8 mouse cellular contexts compared by ENCODE assay signal in genomic region chr16:91582307-91582706, GRCm38 (mm10). TPM values are rescaled to one million over a fixed set of nuclear protein-coding genes. Genes with fewer than 3 reads are reported as not detected.
DNase-seq lines count a peak whose midpoint lies in the region; ATAC-seq and TF ChIP-seq lines count a peak whose summit lies in the region.
"Had no signal": no experiment of that assay in that cellular context is flagged by ENCODE, and none has a peak within 500 bp of the region (broad histone marks: within the 10 kb centered on the region; RNA-seq: fewer than 3 reads in every experiment).

No protein-coding gene starts in this region.

- peak; percentile 85 for TF ChIP-seq RAD21 in MEL (IDR thresholded peaks at IDR 0.05; ENCODE audit: low read depth, low read length)

- no peak overlapping the region for H3K4me3 ChIP-seq in kidney, adult 2 months (ENCODE audit: insufficient read depth, low read depth, low read length)
- H3K4me3 ChIP-seq in kidney, embryonic 15.5 days (replicated peaks) = no peak overlapping the region
- H3K4me3 ChIP-seq in MEL (ENCODE audit: control insufficient read depth in 1 of 2, insufficient read depth in 1 of 2, low read depth in 2 of 2, low read length in 2 of 2) = no peak overlapping the region
- H3K4me3 ChIP-seq: limb, embryonic 13.5 days had no signal

- no peaks in the 10 kb centered on the region for H3K27me3 ChIP-seq in kidney, adult 2 months (replicated peaks; ENCODE audit: control insufficient read depth, insufficient read depth, low read length)
- H3K27me3 ChIP-seq in kidney, embryonic 15.5 days = no peaks in the 10 kb centered on the region
- H3K27me3 ChIP-seq in MEL (ENCODE audit: control insufficient read depth in 1 of 2, insufficient read depth in 2 of 2, low read length in 2 of 2) = no peaks in the 10 kb centered on the region
- H3K27me3 ChIP-seq: limb, embryonic 13.5 days had no signal

- H3K27ac ChIP-seq in kidney, adult 2 months (ENCODE audit: insufficient read depth, low read depth, low read length) = no peak overlapping the region
- no peak overlapping the region for H3K27ac ChIP-seq in kidney, embryonic 15.5 days
- H3K27ac ChIP-seq in MEL (ENCODE audit: control insufficient read depth, low read depth, low read length) = no peak overlapping the region
- H3K27ac ChIP-seq: limb, embryonic 13.5 days had no signal

- peak; percentile 58 for DNase-seq in kidney, adult 2 months
- DNase-seq in CD4-positive helper T cell, adult 2 months (ENCODE audit: low read depth, low spot score) = peak; percentile 52
- DNase-seq in MEL (ENCODE audit: low read depth, low spot score) = peak; percentile 77
- peak; percentile 69 for DNase-seq in kidney, postnatal 10 days
- DNase-seq in thymus, postnatal 10 days (ENCODE audit: low spot score in 2 of 2) = peak; percentile 41 to 70
- no peak for DNase-seq in cerebellum, adult 11 months

- no peak for TF ChIP-seq EP300 in MEL (IDR thresholded peaks at IDR 0.05; ENCODE audit: low read depth in 1 of 2, low read length in 2 of 2)

- no peak overlapping the region for H3K9ac ChIP-seq in kidney, embryonic 15.5 days
- no peak overlapping the region for H3K9ac ChIP-seq in MEL (ENCODE audit: control insufficient read depth, low read depth, low read length, poor library complexity, severe bottlenecking)
- H3K9ac ChIP-seq: limb, embryonic 13.5 days had no signal

- H3K36me3 ChIP-seq in kidney, adult 2 months (ENCODE audit: control insufficient read depth, insufficient read depth, low read length) = peaks cover 5% of the 10 kb centered on the region
- H3K36me3 ChIP-seq in kidney, embryonic 15.5 days = peaks cover 15% of the 10 kb centered on the region
- no peaks in the 10 kb centered on the region; a peak in 1 of 4 replicates for H3K36me3 ChIP-seq in MEL (ENCODE audit: control insufficient read depth in 1 of 2, insufficient read depth in 2 of 2, low read length in 2 of 2)

- no peak for TF ChIP-seq POLR2A in kidney, adult 2 months (IDR thresholded peaks at IDR 0.05; ENCODE audit: low read depth, low read length)
- TF ChIP-seq POLR2A in MEL (IDR thresholded peaks at IDR 0.05; ENCODE audit: control insufficient read depth in 1 of 2, insufficient read depth in 1 of 2, low read depth in 1 of 2, low read length in 2 of 2, poor library complexity in 1 of 2) = no peak

- H3K79me2 ChIP-seq in MEL (ENCODE audit: control insufficient read depth, insufficient read depth, low read length, poor library complexity) = no peaks in the 10 kb centered on the region

- ATAC-seq in kidney, embryonic 15.5 days (replicated peaks; ENCODE audit: low FRiP score) = no peak

- TF ChIP-seq CTCF in kidney, adult 2 months (conservative IDR thresholded peaks at IDR 0.05; ENCODE audit: insufficient read depth, insufficient read length, low read depth, low read length) = peak; percentile 42
- TF ChIP-seq CTCF in MEL (IDR thresholded peaks at IDR 0.05 in 2 of 3, conservative IDR thresholded peaks at IDR 0.05 in 1 of 3; ENCODE audit: control insufficient read depth in 1 of 3, insufficient read depth in 1 of 3, low read depth in 2 of 3, low read length in 3 of 3, poor library complexity in 1 of 3, severe bottlenecking in 1 of 3) = peak; percentile 63 to 81 (median 81)

- H3K4me2 ChIP-seq in kidney, embryonic 15.5 days = no peak overlapping the region
- H3K4me2 ChIP-seq: limb, embryonic 13.5 days had no signal

- 72% methylated on average over 2 of the region's 2 CpGs for WGBS in kidney, adult 2 months
- WGBS in kidney, embryonic 15.5 days = 77% methylated on average over 2 of the region's 2 CpGs

- H3K4me1 ChIP-seq in kidney, adult 2 months (ENCODE audit: control insufficient read depth, insufficient read depth, low read length) = peaks cover 5% of the 10 kb centered on the region; the same call in 1 of the 2 replicates
- H3K4me1 ChIP-seq in kidney, embryonic 15.5 days = no peaks in the 10 kb centered on the region
- H3K4me1 ChIP-seq in MEL (ENCODE audit: control insufficient read depth in 1 of 2, insufficient read depth in 2 of 2, low read length in 2 of 2) = no peaks in the 10 kb centered on the region

- H3K9me3 ChIP-seq in kidney, embryonic 15.5 days (replicated peaks) = no peaks in the 10 kb centered on the region
- H3K9me3 ChIP-seq in MEL (replicated peaks; ENCODE audit: insufficient read depth, low read length) = no peaks in the 10 kb centered on the region
- H3K9me3 ChIP-seq: limb, embryonic 13.5 days had no signal

TF ChIP-seq in MEL, 35 proteins besides CTCF, POLR2A, EP300 and RAD21:
- TF ChIP-seq MYC (IDR thresholded peaks at IDR 0.05; ENCODE audit: low read depth, low read length) = peak; percentile 74; the same call in 1 of the 2 replicates
- no peak for TF ChIP-seq TCF12 (IDR thresholded peaks at IDR 0.05; ENCODE audit: low read depth, low read length)
- TF ChIP-seq ZMIZ1 (IDR thresholded peaks at IDR 0.05; ENCODE audit: low read depth, low read length) = no peak
- no peak for TF ChIP-seq TBP (IDR thresholded peaks at IDR 0.05; ENCODE audit: low read depth, low read length)
- TF ChIP-seq CHD2 (IDR thresholded peaks at IDR 0.05; ENCODE audit: low read length) = no peak
- peak; percentile 92 for TF ChIP-seq ZC3H11A (IDR thresholded peaks at IDR 0.05; ENCODE audit: low read depth, low read length)
- TF ChIP-seq UBTF (IDR thresholded peaks at IDR 0.05; ENCODE audit: borderline replicate concordance, insufficient read depth, low read depth, low read length) = no peak
- peak; percentile 97 for TF ChIP-seq SMC3 (IDR thresholded peaks at IDR 0.05; ENCODE audit: low read depth, low read length)
- no peak for TF ChIP-seq MEF2A (IDR thresholded peaks at IDR 0.05; ENCODE audit: extremely low read depth, insufficient replicate concordance, low read depth, low read length, poor library complexity, severe bottlenecking)
- no peak for TF ChIP-seq MXI1 (IDR thresholded peaks at IDR 0.05; ENCODE audit: low read depth, low read length)

RNA-seq across cellular contexts. Expression of gene Tmem50b, which starts 15.3 kb away (rescaled TPM):
- polyA plus RNA-seq in kidney, adult 2 months (2012; rRNA removed) = 39.2 and 40.7 TPM in 2 replicates
- 35.6 and 35.8 TPM in 2 replicates for polyA plus RNA-seq in kidney, embryonic 15.5 days (2015; fragmentation: Nextera tagmentation; extraction: Ambion mirVana)
- total RNA-seq in MEL (2012; rRNA removed) = 2.6 and 2.9 TPM in 2 replicates
- 1 to 10 TPM in 1 of 2 experiments, not detected in 1; 9.5 TPM for polyA plus RNA-seq in MEL (2012; ENCODE audit: insufficient read depth in 1 of 2, insufficient read length in 2 of 2, low read depth in 1 of 2, low replicate concordance in 2 of 2, missing spikeins in 1 of 2)

RNA-seq across cellular contexts. Expression of gene Ifngr2, which starts 35.4 kb away (rescaled TPM):
- 15.1 and 17.7 TPM in 2 replicates for polyA plus RNA-seq in kidney, adult 2 months (2012; rRNA removed)
- 52.0 and 55.9 TPM in 2 replicates for polyA plus RNA-seq in kidney, embryonic 15.5 days (2015; fragmentation: Nextera tagmentation; extraction: Ambion mirVana)
- 2.8 and 4.1 TPM in 2 replicates for total RNA-seq in MEL (2012; rRNA removed)
- polyA plus RNA-seq in MEL (2012; ENCODE audit: insufficient read depth in 1 of 2, insufficient read length in 2 of 2, low read depth in 1 of 2, low replicate concordance in 2 of 2, missing spikeins in 1 of 2) = 10 to 100 TPM in 1 of 2 experiments, not detected in 1; 11.0 TPM

RNA-seq across cellular contexts. Expression of gene Dnajc28, which starts 36.5 kb away (rescaled TPM):
- polyA plus RNA-seq in kidney, adult 2 months (2012; rRNA removed) = 3.9 and 5.9 TPM in 2 replicates
- polyA plus RNA-seq in kidney, embryonic 15.5 days (2015; fragmentation: Nextera tagmentation; extraction: Ambion mirVana) = 3.0 and 3.8 TPM in 2 replicates
- 0.85 and 1.2 TPM in 2 replicates for total RNA-seq in MEL (2012; rRNA removed)
- 1 to 10 TPM in 1 of 2 experiments, not detected in 1; 1.9 TPM for polyA plus RNA-seq in MEL (2012; ENCODE audit: insufficient read depth in 1 of 2, insufficient read length in 2 of 2, low read depth in 1 of 2, low replicate concordance in 2 of 2, missing spikeins in 1 of 2)
